Mouse (Mus musculus) urinary bladder, postnatal 10 days (tissue): ENCODE data around the gene Mrpl18.
"Not testable (repeated sequence)": the region's sequence is repeated elsewhere in the genome, so short reads cannot be mapped to it uniquely, and the experiment has no call there.

Source experiments
- DNase-seq: peaks from one replicate; pipeline ENCODE4 v3.0.0; 2022; ENCODE audit warnings: low spot score

Gene Mrpl18

GRCm38 (mm10) chr17:12909361-12910280 lies 6.5 kb downstream of the Mrpl18 start, which contains the start of gene Pnldc1:
TSS of gene Pnldc1 (minus strand) at chr17:12910230.
- no peak for DNase-seq

- no peak for DNase-seq
These were observed 9.7 kb downstream of the Mrpl18 start for GRCm38 (mm10) chr17:12906436-12906835.

GRCm38 (mm10) chr17:12905810-12906209 lies 10.3 kb downstream of the Mrpl18 start:
- DNase-seq, result no peak

GRCm38 (mm10) chr17:12904349-12904748 lies 11.8 kb downstream of the Mrpl18 start:
- DNase-seq, result no peak

- DNase-seq, result no peak
These were observed 12.5 kb downstream of the Mrpl18 start for GRCm38 (mm10) chr17:12903372-12904333.

- no peak for DNase-seq
These were observed 13.9 kb downstream of the Mrpl18 start for GRCm38 (mm10) chr17:12902291-12902690.

- DNase-seq, result not testable (repeated sequence)
These were observed 17.5 kb downstream of the Mrpl18 start for GRCm38 (mm10) chr17:12898607-12899006.

- DNase-seq, result no peak
These were observed 18.5 kb downstream of the Mrpl18 start for GRCm38 (mm10) chr17:12897674-12898073.

- DNase-seq, result no peak
These were observed 24.1 kb downstream of the Mrpl18 start for GRCm38 (mm10) chr17:12892033-12892432.

GRCm38 (mm10) chr17:12891054-12891453 lies 25.1 kb downstream of the Mrpl18 start:
- DNase-seq, result no peak

GRCm38 (mm10) chr17:12887021-12887775 lies 28.9 kb downstream of the Mrpl18 start:
- no peak for DNase-seq

GRCm38 (mm10) chr17:12886620-12887019 lies 29.5 kb downstream of the Mrpl18 start:
- no peak for DNase-seq

GRCm38 (mm10) chr17:12881216-12881615 lies 34.9 kb downstream of the Mrpl18 start:
- no peak for DNase-seq

- peak; percentile 45 for DNase-seq
These were observed 36.0 kb downstream of the Mrpl18 start for GRCm38 (mm10) chr17:12880178-12880577.

GRCm38 (mm10) chr17:12875734-12876133 lies 40.4 kb downstream of the Mrpl18 start, which contains the start of gene Mrgprh:
TSS of gene Mrgprh (plus strand) at chr17:12876034.
- DNase-seq, result no peak

GRCm38 (mm10) chr17:12872275-12873028 lies 43.7 kb downstream of the Mrpl18 start:
- no peak for DNase-seq

GRCm38 (mm10) chr17:12868640-12869039 lies 47.5 kb downstream of the Mrpl18 start:
- DNase-seq, result no peak

GRCm38 (mm10) chr17:12868043-12868442 lies 48.1 kb downstream of the Mrpl18 start, which contains the start of gene Mas1:
TSS of gene Mas1 (minus strand) at chr17:12868143.
- DNase-seq, result no peak

- no peak for DNase-seq
These were observed 49.3 kb downstream of the Mrpl18 start for GRCm38 (mm10) chr17:12866853-12867252.

GRCm38 (mm10) chr17:12865407-12865806 lies 50.7 kb downstream of the Mrpl18 start:
- no peak for DNase-seq

GRCm38 (mm10) chr17:12864111-12864510 lies 52.0 kb downstream of the Mrpl18 start:
- no peak for DNase-seq
